Mouse (Mus musculus): ENCODE measurements around the gene Iqsec1.

Iqsec1 gene

GRCm38 (mm10) chr6:90720201-90720600, 268.3 kb downstream of the Iqsec1 start:
- no peak for DNase-seq

- no peak for DNase-seq
Measured at GRCm38 (mm10) chr6:90719402-90719801, 269.1 kb downstream of the Iqsec1 start.

GRCm38 (mm10) chr6:90718477-90718876, 270.0 kb downstream of the Iqsec1 start:
- DNase-seq, result no peak

GRCm38 (mm10) chr6:90717711-90718110, 270.8 kb downstream of the Iqsec1 start:
- DNase-seq, result peak; percentile 82

GRCm38 (mm10) chr6:90716853-90717252, 271.6 kb downstream of the Iqsec1 start:
- no peak for DNase-seq

- DNase-seq, result peak; percentile 90
Measured at GRCm38 (mm10) chr6:90716066-90716704, 272.3 kb downstream of the Iqsec1 start.

GRCm38 (mm10) chr6:90715245-90715905, 273.1 kb downstream of the Iqsec1 start:
- no peak for DNase-seq

- no peak for DNase-seq
Measured at GRCm38 (mm10) chr6:90713650-90714049, 274.8 kb downstream of the Iqsec1 start.

- DNase-seq, result peak; percentile 67
Measured at GRCm38 (mm10) chr6:90712486-90713480, 275.7 kb downstream of the Iqsec1 start.

GRCm38 (mm10) chr6:90712063-90712462, 276.4 kb downstream of the Iqsec1 start:
- no peak for DNase-seq

- DNase-seq, result no peak
Measured at GRCm38 (mm10) chr6:90711476-90712035, 276.9 kb downstream of the Iqsec1 start.

- no peak for DNase-seq
Measured at GRCm38 (mm10) chr6:90710778-90711177, 277.7 kb downstream of the Iqsec1 start.

GRCm38 (mm10) chr6:90709929-90710777, 278.3 kb downstream of the Iqsec1 start:
- no peak for DNase-seq

GRCm38 (mm10) chr6:90708061-90708618, 280.3 kb downstream of the Iqsec1 start:
- DNase-seq, result no peak

- DNase-seq, result no peak
Measured at GRCm38 (mm10) chr6:90707143-90707542, 281.3 kb downstream of the Iqsec1 start.

- DNase-seq, result no peak
Measured at GRCm38 (mm10) chr6:90706490-90706889, 282.0 kb downstream of the Iqsec1 start.

GRCm38 (mm10) chr6:90705738-90706137, 282.7 kb downstream of the Iqsec1 start:
- DNase-seq, result no peak

- peak; percentile 77 for DNase-seq
Measured at GRCm38 (mm10) chr6:90704705-90705344, 283.7 kb downstream of the Iqsec1 start.

- DNase-seq, result peak; percentile 50
Measured at GRCm38 (mm10) chr6:90703782-90704181, 284.7 kb downstream of the Iqsec1 start.

GRCm38 (mm10) chr6:90702837-90703735, 285.4 kb downstream of the Iqsec1 start:
- no peak for DNase-seq

All from lung, postnatal 14 days (tissue).